Mouse (Mus musculus): ENCODE data around the gene Cox7a2l. TPM values are rescaled to one million over a fixed set of nuclear protein-coding genes. Genes with fewer than 3 reads are reported as not detected.

Cox7a2l gene
- polyA plus RNA-seq, 1 experiment from 2014 or later: 172 TPM

GRCm38 (mm10) chr17:83545756-83546742 is 28.9 kb upstream of the Cox7a2l start:
- Histone ChIP-seq H3K4me1 (peaks cover 33% of the 10 kb centered on the region), H3K9ac (peak overlapping the region; percentile 16; the same call in 1 of the 2 replicates), H3K27me3 (replicated peaks) (peaks cover 8% of the 10 kb centered on the region; the same call in 1 of the 2 replicates), H3K4me3 (peak overlapping the region; percentile 20; the same call in 1 of the 2 replicates), H3K9me3 (no peaks in the 10 kb centered on the region), H3K36me3 (replicated peaks) (no peaks in the 10 kb centered on the region), H3K27ac (peak overlapping the region; percentile 45), H3K4me2 (peak overlapping the region; percentile 42)
- peak; percentile 64 for ATAC-seq (replicated peaks)
- WGBS: 4% methylated on average over 35 of the region's 35 CpGs

GRCm38 (mm10) chr17:83545259-83545658 is 28.1 kb upstream of the Cox7a2l start:
- Histone ChIP-seq H3K4me1 (peaks cover 33% of the 10 kb centered on the region), H3K27ac (0 out of 2 replicates have a peak overlapping the region, but pooled peaks have one; percentile 45), H3K36me3 (replicated peaks) (no peaks in the 10 kb centered on the region), H3K4me3 (no peak overlapping the region), H3K9me3 (no peaks in the 10 kb centered on the region), H3K4me2 (peak overlapping the region; percentile 42; the same call in 1 of the 2 replicates), H3K27me3 (replicated peaks) (peaks cover 8% of the 10 kb centered on the region; the same call in 1 of the 2 replicates), H3K9ac (no peak overlapping the region)
- no peak for ATAC-seq (replicated peaks)
- WGBS: 64% methylated on average over 6 of the region's 6 CpGs

GRCm38 (mm10) chr17:83542424-83542823 is 25.3 kb upstream of the Cox7a2l start:
- Histone ChIP-seq H3K36me3 (replicated peaks) (no peaks in the 10 kb centered on the region), H3K9me3 (no peaks in the 10 kb centered on the region), H3K4me2 (no peak overlapping the region), H3K4me3 (no peak overlapping the region), H3K27ac (no peak overlapping the region), H3K27me3 (replicated peaks) (peaks cover 8% of the 10 kb centered on the region; the same call in 1 of the 2 replicates), H3K4me1 (peaks cover 22% of the 10 kb centered on the region), H3K9ac (no peak overlapping the region)
- no peak for ATAC-seq (replicated peaks)
- 88% methylated on average over 2 of the region's 2 CpGs for WGBS

GRCm38 (mm10) chr17:83539262-83540037 is 22.3 kb upstream of the Cox7a2l start:
- Histone ChIP-seq H3K36me3 (replicated peaks) (no peaks in the 10 kb centered on the region), H3K9ac (no peak overlapping the region), H3K4me3 (no peak overlapping the region), H3K4me1 (no peaks in the 10 kb centered on the region; the same call in 1 of the 2 replicates), H3K9me3 (no peaks in the 10 kb centered on the region), H3K27me3 (replicated peaks) (no peaks in the 10 kb centered on the region), H3K4me2 (no peak overlapping the region), H3K27ac (no peak overlapping the region)
- ATAC-seq (replicated peaks): no peak
- WGBS: 81% methylated on average over 12 of the region's 12 CpGs

GRCm38 (mm10) chr17:83538694-83539093 is 21.6 kb upstream of the Cox7a2l start:
- no peak overlapping the region for H3K4me2 ChIP-seq
- no peak overlapping the region for H3K27ac ChIP-seq
- H3K4me1 ChIP-seq: no peaks in the 10 kb centered on the region; the same call in 1 of the 2 replicates
- H3K27me3 ChIP-seq (replicated peaks): no peaks in the 10 kb centered on the region
- ATAC-seq (replicated peaks): no peak
- 85% methylated on average over 1 of the region's 1 CpGs for WGBS
- H3K36me3 ChIP-seq (replicated peaks): no peaks in the 10 kb centered on the region
- no peak overlapping the region for H3K4me3 ChIP-seq
- H3K9me3 ChIP-seq: no peaks in the 10 kb centered on the region
- H3K9ac ChIP-seq: no peak overlapping the region

GRCm38 (mm10) chr17:83538141-83538540 is 21.0 kb upstream of the Cox7a2l start:
- ATAC-seq (replicated peaks): no peak
- H3K27me3 ChIP-seq (replicated peaks): no peaks in the 10 kb centered on the region
- H3K9ac ChIP-seq: no peak overlapping the region
- H3K4me1 ChIP-seq: no peaks in the 10 kb centered on the region; the same call in 1 of the 2 replicates
- no peaks in the 10 kb centered on the region for H3K36me3 ChIP-seq (replicated peaks)
- H3K4me2 ChIP-seq: no peak overlapping the region
- H3K9me3 ChIP-seq: no peaks in the 10 kb centered on the region
- 57% methylated on average over 9 of the region's 9 CpGs for WGBS
- no peak overlapping the region for H3K27ac ChIP-seq
- H3K4me3 ChIP-seq: no peak overlapping the region

GRCm38 (mm10) chr17:83533150-83533549 is 16.0 kb upstream of the Cox7a2l start:
- no peak overlapping the region for H3K27ac ChIP-seq
- H3K4me2 ChIP-seq: no peak overlapping the region
- H3K4me1 ChIP-seq: peaks cover under 1% of the 10 kb centered on the region
- no peak overlapping the region for H3K9ac ChIP-seq
- H3K27me3 ChIP-seq (replicated peaks): no peaks in the 10 kb centered on the region
- ATAC-seq (replicated peaks): no peak
- no peaks in the 10 kb centered on the region for H3K36me3 ChIP-seq (replicated peaks)
- H3K4me3 ChIP-seq: no peak overlapping the region
- no peaks in the 10 kb centered on the region for H3K9me3 ChIP-seq
- WGBS: 86% methylated on average over 9 of the region's 9 CpGs

- H3K9ac ChIP-seq: no peak overlapping the region
- peak overlapping the region; percentile 12; the same call in 1 of the 2 replicates for H3K4me2 ChIP-seq
- no peak overlapping the region for H3K4me3 ChIP-seq
- H3K9me3 ChIP-seq: no peaks in the 10 kb centered on the region
- H3K27ac ChIP-seq: no peak overlapping the region
- H3K36me3 ChIP-seq (replicated peaks): no peaks in the 10 kb centered on the region
- 22% methylated on average over 17 of the region's 17 CpGs for WGBS
- peak; percentile 67 for ATAC-seq (replicated peaks)
- H3K4me1 ChIP-seq: peaks cover 17% of the 10 kb centered on the region
- H3K27me3 ChIP-seq (replicated peaks): no peaks in the 10 kb centered on the region; the same call in 1 of the 2 replicates
These were observed 10.7 kb upstream of the Cox7a2l start for GRCm38 (mm10) chr17:83527651-83528381.

GRCm38 (mm10) chr17:83526624-83527532 is 9.7 kb upstream of the Cox7a2l start:
- peak; percentile 71 for ATAC-seq (replicated peaks)
- Histone ChIP-seq H3K4me3 (no peak overlapping the region), H3K4me2 (peak overlapping the region; percentile 12; the same call in 1 of the 2 replicates), H3K27me3 (replicated peaks) (no peaks in the 10 kb centered on the region; the same call in 1 of the 2 replicates), H3K36me3 (replicated peaks) (no peaks in the 10 kb centered on the region), H3K9me3 (no peaks in the 10 kb centered on the region), H3K4me1 (peaks cover 17% of the 10 kb centered on the region), H3K9ac (no peak overlapping the region), H3K27ac (no peak overlapping the region)
- 22% methylated on average over 13 of the region's 13 CpGs for WGBS

GRCm38 (mm10) chr17:83526091-83526561 is 9.0 kb upstream of the Cox7a2l start:
- Histone ChIP-seq H3K27ac (no peak overlapping the region), H3K9me3 (no peaks in the 10 kb centered on the region), H3K4me3 (no peak overlapping the region), H3K4me1 (peaks cover 17% of the 10 kb centered on the region), H3K4me2 (no peak overlapping the region), H3K36me3 (replicated peaks) (no peaks in the 10 kb centered on the region), H3K27me3 (replicated peaks) (no peaks in the 10 kb centered on the region; the same call in 1 of the 2 replicates), H3K9ac (no peak overlapping the region)
- 6% methylated on average over 5 of the region's 5 CpGs for WGBS
- no peak; the same call in 1 of the 2 replicates for ATAC-seq (replicated peaks)
